Mouse (Mus musculus): ENCODE data around the gene Washc2.

DNA sequence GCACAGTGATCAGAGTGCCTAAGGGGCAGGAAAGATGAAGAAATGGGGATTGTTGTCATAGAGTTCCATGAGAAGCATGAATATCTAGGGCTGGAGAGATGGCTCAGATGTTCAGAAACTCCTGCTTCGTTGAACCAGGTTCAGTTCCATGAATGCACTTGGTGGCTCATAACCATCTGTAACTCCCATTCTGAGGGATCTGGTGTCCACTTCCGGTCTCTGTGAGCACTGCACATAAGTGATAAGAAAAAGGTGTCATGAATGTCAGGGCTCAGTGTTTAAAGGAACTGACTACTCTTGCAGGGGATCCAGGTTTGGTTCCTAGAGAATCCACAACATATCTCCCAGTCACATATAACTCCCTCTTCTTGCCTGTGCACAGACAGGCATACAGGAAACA lies 8.2 kb upstream of the Washc2 start:
- TF ChIP-seq CTCF (IDR thresholded peaks at IDR 0.05; ENCODE audit: low read depth): no peak
- no peak for TF ChIP-seq EP300 (optimal IDR thresholded peaks at IDR 0.05)
